Mouse (Mus musculus) limb, embryonic 11.5 days (tissue): ENCODE measurements at regions not wholly inside any gene's neighbourhood (a gene's known extent, or its start where the extent isn't known, plus 50 kb on each side); places are given as distances from the start of the nearest gene placed in this dataset.

Experiments
- ATAC-seq: fragments of 200-750 bp; cut with Nextera tagmentation; 2 replicates; pipeline ENCODE4 v1.8.0; 2017; ENCODE audit warnings: low read depth; ENCODE audit not compliant: insufficient number of reproducible peaks, low FRiP score, low TSS enrichment
- DNase-seq: peaks from one replicate; pipeline ENCODE4 v3.0.0-alpha.2; 2015; ENCODE audit warnings: low spot score
- H3K27ac ChIP-seq: fragments of 300-500 bp; sonication (generic); replicated peaks from 2 replicates; pipeline ENCODE4 v1.5.1; 2014; ENCODE audit warnings: low read depth, mild to moderate bottlenecking, low read length
- H3K27me3 ChIP-seq: fragments of 300-500 bp; sonication (generic); 2 replicates; pipeline ENCODE4 v1.6.1; 2014; ENCODE audit warnings: mild to moderate bottlenecking, low read length, mixed read lengths; ENCODE audit not compliant: control insufficient read depth, insufficient read depth
- H3K36me3 ChIP-seq: fragments of 300-500 bp; sonication (generic); 2 replicates; pipeline ENCODE4 v1.6.1; 2014; ENCODE audit warnings: mild to moderate bottlenecking, low read length, moderate library complexity, mixed read lengths; ENCODE audit not compliant: control insufficient read depth, insufficient read depth
- H3K4me1 ChIP-seq: fragments of 300-500 bp; sonication (generic); 2 replicates; pipeline ENCODE4 v1.6.1; 2014; ENCODE audit warnings: low read length, mixed read lengths; ENCODE audit not compliant: control insufficient read depth, insufficient read depth
- H3K4me2 ChIP-seq: fragments of 300-500 bp; sonication (generic); 2 replicates; pipeline ENCODE4 v1.6.1; 2014; ENCODE audit warnings: low read depth, mild to moderate bottlenecking, moderate library complexity; ENCODE audit not compliant: severe bottlenecking
- H3K4me3 ChIP-seq: fragments of 300-500 bp; sonication (generic); 2 replicates; pipeline ENCODE4 v1.5.1; 2014; ENCODE audit warnings: low read depth, low read length
- H3K9ac ChIP-seq: fragments of 300-500 bp; sonication (generic); 2 replicates; pipeline ENCODE4 v1.6.1; 2014; ENCODE audit warnings: mild to moderate bottlenecking, low read length
- H3K9me3 ChIP-seq: fragments of 300-500 bp; sonication (generic); 2 replicates; pipeline ENCODE4 v1.6.1; 2016; ENCODE audit warnings: low read length; ENCODE audit not compliant: control insufficient read depth
- WGBS: fragments of 180-500 bp; shearing (Covaris S2); extraction: QIAGEN DNeasy Blood & Tissue Kit; methylation state at CpG from one replicate; pipeline ENCODE4 v1.1.7; 2014; 5-methylcytosine and 5-hydroxymethylcytosine counted together

DNA sequence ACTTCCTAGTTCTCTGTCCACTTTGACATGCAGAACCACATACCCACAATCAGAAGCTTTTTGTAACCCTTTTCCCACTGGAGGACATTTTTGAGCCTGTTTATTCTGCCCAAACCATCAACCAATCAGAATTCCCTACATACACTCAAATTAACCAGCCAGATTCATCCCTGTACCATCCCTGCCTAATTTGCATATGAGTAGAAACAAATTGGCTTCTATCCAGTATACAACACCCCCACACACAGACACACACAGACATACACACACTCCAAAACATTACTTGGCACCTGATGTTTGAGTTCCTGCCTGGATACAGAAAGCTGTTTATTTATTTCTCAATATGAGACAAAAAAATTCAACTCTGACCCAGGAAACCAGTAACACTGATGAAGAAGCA lies 542.2 kb upstream of the B3galt2 start:
- DNase-seq = no peak
- Histone ChIP-seq H3K4me2 (no peak overlapping the region), H3K27ac (no peak overlapping the region), H3K9ac (no peak overlapping the region), H3K36me3 (no peaks in the 10 kb centered on the region), H3K27me3 (no peaks in the 10 kb centered on the region), H3K9me3 (no peaks in the 10 kb centered on the region), H3K4me3 (no peak overlapping the region), H3K4me1 (no peaks in the 10 kb centered on the region)
- ATAC-seq = no peak

- Histone ChIP-seq H3K4me2 (no peak overlapping the region), H3K4me1 (no peaks in the 10 kb centered on the region), H3K36me3 (no peaks in the 10 kb centered on the region), H3K9ac (no peak overlapping the region), H3K27me3 (no peaks in the 10 kb centered on the region), H3K27ac (no peak overlapping the region), H3K4me3 (no peak overlapping the region), H3K9me3 (no peaks in the 10 kb centered on the region)
- no peak for ATAC-seq
- DNase-seq = no peak
Measured at GRCm38 (mm10) chr1:143122185-143122584, 518.3 kb upstream of the B3galt2 start.

DNA sequence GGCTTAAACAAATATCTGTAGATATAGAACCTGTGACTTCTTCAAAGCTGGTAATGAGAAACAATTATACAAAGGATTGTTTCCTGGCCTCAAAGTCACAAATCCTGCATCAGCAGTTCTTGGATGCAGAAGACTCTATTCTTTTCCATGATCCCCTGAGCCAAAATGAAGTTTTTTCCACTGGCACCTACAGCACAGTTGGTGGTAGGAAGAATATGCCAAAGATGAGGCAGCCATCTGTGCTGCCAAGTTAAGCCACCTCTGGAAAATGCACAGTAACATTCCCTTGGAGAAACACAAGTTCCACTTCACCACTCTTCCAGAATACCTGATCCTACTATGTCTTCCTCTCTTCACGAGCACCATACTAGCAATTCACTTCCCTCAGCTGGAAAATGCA lies 510.2 kb upstream of the B3galt2 start:
- no peak for ATAC-seq
- 81% methylated on average over 1 of the region's 1 CpGs for WGBS

DNA sequence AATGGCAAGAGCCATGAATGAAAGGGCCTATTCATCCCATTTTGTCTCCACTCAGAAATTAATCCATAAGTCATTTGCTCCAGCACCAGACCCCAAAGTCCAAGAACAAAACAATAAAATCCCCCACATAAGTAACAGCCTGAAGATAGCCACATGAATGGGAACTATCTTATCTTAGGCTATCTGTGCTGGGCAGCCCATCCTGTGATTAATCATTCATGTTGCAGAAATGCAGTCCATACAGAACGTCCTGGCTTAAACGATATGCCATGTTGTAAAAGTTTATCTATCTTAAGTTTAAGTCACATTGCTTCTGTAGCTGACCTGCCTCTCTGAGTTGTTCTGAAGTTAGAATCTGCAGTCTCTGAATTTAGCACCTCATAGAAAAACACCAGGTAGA lies 507.7 kb upstream of the B3galt2 start:
- no peak for DNase-seq
- ATAC-seq = no peak
- Histone ChIP-seq H3K27ac (no peak overlapping the region), H3K36me3 (no peaks in the 10 kb centered on the region), H3K27me3 (no peaks in the 10 kb centered on the region), H3K4me2 (no peak overlapping the region), H3K9me3 (no peaks in the 10 kb centered on the region), H3K4me3 (no peak overlapping the region), H3K4me1 (no peaks in the 10 kb centered on the region), H3K9ac (no peak overlapping the region)
- 82% methylated on average over 2 of the region's 2 CpGs for WGBS

More for the DNA sequence above, 510.2 kb upstream of the B3galt2 start:
- H3K4me2 ChIP-seq = no peak overlapping the region
- DNase-seq = no peak
- H3K9me3 ChIP-seq = no peaks in the 10 kb centered on the region
- no peaks in the 10 kb centered on the region for H3K4me1 ChIP-seq
- no peak overlapping the region for H3K4me3 ChIP-seq
- no peaks in the 10 kb centered on the region for H3K36me3 ChIP-seq
- H3K27me3 ChIP-seq = no peaks in the 10 kb centered on the region
- no peak overlapping the region for H3K27ac ChIP-seq
- H3K9ac ChIP-seq = no peak overlapping the region

- H3K4me2 ChIP-seq = no peak overlapping the region
- no peak overlapping the region for H3K27ac ChIP-seq
- H3K4me1 ChIP-seq = no peaks in the 10 kb centered on the region
- H3K27me3 ChIP-seq = no peaks in the 10 kb centered on the region
- no peak overlapping the region for H3K4me3 ChIP-seq
- ATAC-seq (no peak), DNase-seq (no peak)
- H3K9me3 ChIP-seq = no peaks in the 10 kb centered on the region
- H3K9ac ChIP-seq = no peak overlapping the region
- 70% methylated on average over 4 of the region's 4 CpGs for WGBS
- no peaks in the 10 kb centered on the region for H3K36me3 ChIP-seq
Measured at GRCm38 (mm10) chr1:143145111-143145984, 495.1 kb upstream of the B3galt2 start.

DNA sequence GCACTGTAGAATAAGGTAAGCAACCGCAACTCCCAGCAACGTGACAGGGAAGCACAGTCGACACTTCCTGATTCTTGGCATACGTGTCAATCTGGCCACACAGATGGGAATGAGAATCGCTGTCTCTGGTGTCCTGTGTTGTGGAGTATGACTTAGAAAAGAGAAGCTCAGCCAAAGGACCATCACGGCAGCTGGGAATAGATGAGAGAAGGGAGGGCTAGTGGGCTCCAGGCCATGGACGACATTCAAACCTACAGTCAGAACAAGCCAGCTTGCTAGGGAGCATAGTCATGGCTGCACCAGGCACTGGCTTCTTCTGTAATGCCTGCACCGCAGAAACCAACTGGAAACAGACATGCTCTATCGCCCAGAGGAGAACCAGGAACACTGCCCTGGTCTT lies 469.2 kb upstream of the B3galt2 start:
- Histone ChIP-seq H3K9ac (no peak overlapping the region), H3K9me3 (no peaks in the 10 kb centered on the region), H3K27me3 (no peaks in the 10 kb centered on the region), H3K27ac (no peak overlapping the region), H3K4me3 (no peak overlapping the region), H3K4me1 (no peaks in the 10 kb centered on the region), H3K36me3 (no peaks in the 10 kb centered on the region), H3K4me2 (no peak overlapping the region)
- ATAC-seq (no peak), DNase-seq (no peak)
- WGBS = 87% methylated on average over 9 of the region's 9 CpGs

DNA sequence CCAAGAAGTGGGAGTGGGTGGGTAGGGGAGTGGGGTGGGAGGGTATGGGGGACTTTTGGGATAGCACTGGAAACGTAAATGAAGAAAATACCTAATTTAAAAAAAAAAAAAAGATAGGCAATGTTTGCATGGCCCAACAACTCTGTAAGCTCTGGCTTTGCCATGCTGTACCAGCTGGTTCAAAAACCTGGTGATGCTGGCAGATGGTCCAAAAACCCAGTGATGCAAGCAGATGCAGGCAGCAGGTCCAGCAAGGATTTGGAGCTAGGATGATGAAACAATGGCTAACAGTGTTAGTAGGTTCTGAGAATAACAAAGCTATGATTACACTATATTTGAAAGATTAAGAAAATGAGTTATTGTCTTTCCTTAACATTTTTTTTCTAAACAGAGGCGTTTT lies 466.6 kb upstream of the B3galt2 start:
- DNase-seq (no peak), ATAC-seq (no peak)
- Histone ChIP-seq H3K27me3 (no peaks in the 10 kb centered on the region), H3K4me2 (no peak overlapping the region), H3K36me3 (no peaks in the 10 kb centered on the region), H3K27ac (no peak overlapping the region), H3K9ac (no peak overlapping the region), H3K9me3 (no peaks in the 10 kb centered on the region), H3K4me3 (no peak overlapping the region), H3K4me1 (no peaks in the 10 kb centered on the region)
- WGBS = 77% methylated on average over 2 of the region's 2 CpGs

GRCm38 (mm10) chr1:143192167-143192793 lies 448.2 kb upstream of the B3galt2 start:
- ATAC-seq (no peak), DNase-seq (no peak)
- H3K4me3 ChIP-seq = no peak overlapping the region
- H3K4me1 ChIP-seq = no peaks in the 10 kb centered on the region
- no peak overlapping the region for H3K4me2 ChIP-seq
- no peaks in the 10 kb centered on the region for H3K27me3 ChIP-seq
- H3K36me3 ChIP-seq = no peaks in the 10 kb centered on the region
- 79% methylated on average over 3 of the region's 3 CpGs for WGBS
- H3K9ac ChIP-seq = no peak overlapping the region
- no peak overlapping the region for H3K27ac ChIP-seq
- no peaks in the 10 kb centered on the region for H3K9me3 ChIP-seq
